Mouse (Mus musculus) heart, embryonic 15.5 days (tissue): Measurements from ENCODE around the gene Zbtb8os. TPM values are rescaled to one million over a fixed set of nuclear protein-coding genes. Genes with fewer than 3 reads are reported as not detected.

Experiments used
- ATAC-seq: fragments of 200-750 bp; cut with Nextera tagmentation; replicated peaks from 2 replicates; pipeline ENCODE4 v1.8.0; 2017; ENCODE audit warnings: low read depth, moderate TSS enrichment; ENCODE audit not compliant: insufficient number of reproducible peaks, insufficient read depth, low FRiP score
- H3K27ac ChIP-seq: fragments of 300-500 bp; sonication (generic); 2 replicates; pipeline ENCODE4 v1.5.1; 2015; ENCODE audit warnings: mild to moderate bottlenecking, inconsistent platforms
- H3K27me3 ChIP-seq: fragments of 300-500 bp; sonication (generic); 2 replicates; pipeline ENCODE4 v1.6.1; 2015; ENCODE audit warnings: inconsistent platforms
- H3K36me3 ChIP-seq: fragments of 300-500 bp; sonication (generic); 2 replicates; pipeline ENCODE4 v1.6.1; 2015; ENCODE audit warnings: mild to moderate bottlenecking, inconsistent platforms
- H3K4me1 ChIP-seq: fragments of 300-500 bp; sonication (generic); replicated peaks from 2 replicates; pipeline ENCODE4 v1.6.1; 2015; ENCODE audit warnings: inconsistent platforms
- H3K4me2 ChIP-seq: fragments of 300-500 bp; sonication (generic); 2 replicates; pipeline ENCODE4 v1.6.1; 2015; ENCODE audit warnings: inconsistent platforms, mild to moderate bottlenecking, moderate library complexity
- H3K4me3 ChIP-seq: fragments of 300-500 bp; sonication (generic); 2 replicates; pipeline ENCODE4 v1.5.1; 2015; ENCODE audit warnings: mild to moderate bottlenecking, inconsistent platforms
- H3K9ac ChIP-seq: fragments of 300-500 bp; sonication (generic); 2 replicates; pipeline ENCODE4 v1.6.1; 2015; ENCODE audit warnings: mild to moderate bottlenecking, inconsistent platforms
- H3K9me3 ChIP-seq: fragments of 300-500 bp; sonication (generic); replicated peaks from 2 replicates; pipeline ENCODE4 v1.6.1; 2016; ENCODE audit warnings: inconsistent platforms
- WGBS: fragments of 180-500 bp; shearing (Covaris S2); methylation state at CpG from one replicate; pipeline ENCODE4 v1.1.7; 2015; ENCODE audit warnings: mixed read lengths; 5-methylcytosine and 5-hydroxymethylcytosine counted together
- polyA plus RNA-seq: library from polyadenylated mRNA; unstranded; fragments of >200 nt; fragmentation: Nextera tagmentation; extraction: Ambion mirVana; gene quantifications from 2 replicates; pipeline ENCODE4 v1.2.1, GENCODE M21; 2015

Gene Zbtb8os
- polyA plus RNA-seq, 1 experiment from 2014 or later = 43.1 TPM

DNA sequence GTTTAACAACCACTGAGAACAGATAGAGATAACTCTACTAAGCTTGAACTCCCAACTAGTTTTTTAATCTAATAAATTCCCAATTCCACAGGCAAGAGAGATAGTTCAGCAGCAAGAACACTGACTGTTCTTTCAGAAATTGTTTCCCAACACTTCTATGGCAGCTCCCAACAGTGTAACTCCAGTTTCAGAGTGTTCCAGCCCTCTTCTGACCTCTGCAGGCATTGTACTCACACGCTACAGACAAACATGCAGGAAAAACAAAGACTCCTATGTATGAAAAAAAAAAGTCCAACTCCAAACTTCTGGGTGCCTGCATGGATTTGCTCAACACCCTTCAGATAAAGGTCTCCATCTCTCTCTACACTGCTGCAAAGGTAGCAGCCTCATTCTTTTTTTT, 2.6 kb upstream of the Zbtb8os start:
- peaks cover 36% of the 10 kb centered on the region for H3K4me1 ChIP-seq
- no peaks in the 10 kb centered on the region for H3K9me3 ChIP-seq
- H3K27ac ChIP-seq = no peak overlapping the region
- peak overlapping the region; percentile 68 for H3K4me2 ChIP-seq
- H3K9ac ChIP-seq = 0 out of 2 replicates have a peak overlapping the region, but pooled peaks have one; percentile 9
- peaks cover 27% of the 10 kb centered on the region for H3K36me3 ChIP-seq
- ATAC-seq = no peak
- WGBS = 26% methylated on average over 1 of the region's 1 CpGs
- H3K27me3 ChIP-seq = no peaks in the 10 kb centered on the region
- peak overlapping the region; percentile 89 for H3K4me3 ChIP-seq

DNA sequence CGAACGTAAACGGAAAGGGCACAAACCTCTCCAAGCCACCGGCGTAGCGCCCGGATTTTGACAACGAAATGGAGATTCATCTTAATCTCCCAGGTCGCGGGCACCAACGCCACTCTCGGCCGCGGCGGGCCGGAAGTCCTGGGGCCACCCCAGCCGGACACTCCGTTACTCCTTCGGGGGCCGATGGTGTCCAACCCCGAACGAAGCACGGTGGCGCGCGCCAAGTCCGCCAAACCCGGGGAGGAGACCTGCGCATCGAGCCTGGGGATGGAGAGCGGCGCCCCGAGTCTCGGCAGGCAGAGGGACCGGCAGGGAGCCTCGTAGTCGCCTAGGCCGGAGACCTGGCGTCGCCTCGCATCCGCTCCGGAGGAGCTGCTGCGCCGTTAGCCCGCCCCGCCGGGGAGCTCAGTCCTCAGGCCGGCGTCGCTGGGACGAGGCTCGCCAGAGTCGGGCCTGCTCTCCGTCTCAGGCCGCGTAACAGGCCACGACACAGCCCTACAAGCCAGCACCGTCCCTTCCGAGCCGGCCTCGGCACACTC, 749 bp upstream of the Zbtb8os start:
- Histone ChIP-seq H3K4me3 (peak overlapping the region; percentile 89), H3K9me3 (no peaks in the 10 kb centered on the region), H3K9ac (peak overlapping the region; percentile 95), H3K4me1 (peaks cover 36% of the 10 kb centered on the region), H3K36me3 (peaks cover 12% of the 10 kb centered on the region; the same call in 1 of the 2 replicates), H3K27ac (peak overlapping the region; percentile 100), H3K4me2 (peak overlapping the region; percentile 68), H3K27me3 (no peaks in the 10 kb centered on the region)
- under 1% methylated on average over 61 of the region's 62 CpGs for WGBS
- peak; percentile 47; the same call in 1 of the 2 replicates for ATAC-seq

DNA sequence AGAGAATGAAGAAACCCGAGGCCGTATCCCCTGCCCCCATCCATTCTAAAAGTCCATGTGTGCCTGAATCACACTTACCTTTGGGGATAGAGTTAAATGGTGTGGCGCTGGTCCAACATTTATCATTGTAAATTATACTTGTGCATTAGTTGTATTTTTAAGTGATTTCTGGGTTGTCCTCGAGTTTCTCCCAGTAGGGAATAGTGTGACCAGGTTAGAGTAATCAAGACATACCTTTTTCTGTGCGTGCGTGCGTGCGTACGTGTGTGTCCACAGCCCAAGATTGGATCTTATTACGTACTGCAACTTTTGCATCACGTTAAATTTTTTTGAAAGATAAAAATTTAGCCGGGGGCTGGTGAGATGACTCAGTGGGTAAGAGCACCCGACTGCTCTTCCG, 796 bp downstream of the Zbtb8os start:
- no peak for ATAC-seq

DNA sequence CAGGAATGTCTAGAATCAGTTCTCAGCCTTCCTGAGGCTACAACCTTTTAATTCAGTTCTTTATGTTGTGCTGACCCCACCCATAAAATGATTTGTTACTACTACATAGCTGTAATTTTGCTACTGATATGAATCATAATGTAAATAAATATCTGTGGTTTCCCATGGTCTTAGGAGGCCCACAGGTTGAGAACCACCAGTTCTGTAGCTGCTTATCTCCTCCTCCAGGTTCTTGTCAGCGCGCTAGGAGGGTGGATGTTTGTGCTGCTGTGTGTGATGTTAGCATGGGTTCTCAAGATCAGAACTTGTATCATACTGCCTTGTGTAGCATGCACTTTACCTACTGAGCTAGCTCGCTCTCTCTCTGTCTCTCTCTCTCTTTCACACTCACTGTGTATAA, 4.2 kb downstream of the Zbtb8os start:
- Histone ChIP-seq H3K9me3 (no peaks in the 10 kb centered on the region), H3K27me3 (no peaks in the 10 kb centered on the region), H3K4me2 (no peak overlapping the region), H3K36me3 (peaks cover 26% of the 10 kb centered on the region), H3K9ac (no peak overlapping the region), H3K27ac (no peak overlapping the region), H3K4me1 (peaks cover 15% of the 10 kb centered on the region; the same call in 1 of the 2 replicates), H3K4me3 (no peak overlapping the region)
- WGBS = 87% methylated on average over 3 of the region's 3 CpGs
- ATAC-seq = no peak

More for the DNA sequence above, 796 bp downstream of the Zbtb8os start:
- Histone ChIP-seq H3K4me3 (peak overlapping the region; percentile 89), H3K27ac (peak overlapping the region; percentile 100), H3K36me3 (peaks cover 11% of the 10 kb centered on the region; the same call in 1 of the 2 replicates), H3K4me2 (peak overlapping the region; percentile 84), H3K4me1 (peaks cover 36% of the 10 kb centered on the region), H3K9ac (peak overlapping the region; percentile 74), H3K27me3 (no peaks in the 10 kb centered on the region), H3K9me3 (no peaks in the 10 kb centered on the region)
- 44% methylated on average over 14 of the region's 14 CpGs for WGBS

DNA sequence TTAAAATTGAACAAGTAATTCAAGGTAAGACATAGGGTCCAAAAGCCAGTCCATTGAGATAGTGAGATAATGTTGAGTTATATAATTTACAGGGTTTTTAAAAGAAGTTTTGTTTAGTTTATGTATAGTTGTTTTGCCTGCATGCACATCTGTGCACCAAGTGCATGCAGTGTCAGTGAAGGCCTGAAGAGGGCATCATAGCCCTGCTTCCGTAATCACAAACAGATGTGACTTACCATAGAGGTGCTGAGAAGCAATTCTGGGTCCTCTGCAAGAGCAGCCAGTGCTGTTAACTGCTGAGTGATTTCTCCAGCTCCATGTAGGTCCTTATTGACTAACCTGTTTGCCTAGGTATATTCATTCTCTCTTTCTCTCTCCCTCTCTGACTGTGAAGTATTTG, 6.4 kb downstream of the Zbtb8os start:
- WGBS = 86% methylated on average over 1 of the region's 1 CpGs
- no peak overlapping the region for H3K4me2 ChIP-seq
- H3K9me3 ChIP-seq = no peaks in the 10 kb centered on the region
- H3K4me3 ChIP-seq = no peak overlapping the region
- H3K36me3 ChIP-seq = peaks cover 28% of the 10 kb centered on the region
- H3K4me1 ChIP-seq = peaks cover 12% of the 10 kb centered on the region; the same call in 1 of the 2 replicates
- no peak overlapping the region for H3K9ac ChIP-seq
- no peak overlapping the region for H3K27ac ChIP-seq
- no peaks in the 10 kb centered on the region for H3K27me3 ChIP-seq
- no peak for ATAC-seq

DNA sequence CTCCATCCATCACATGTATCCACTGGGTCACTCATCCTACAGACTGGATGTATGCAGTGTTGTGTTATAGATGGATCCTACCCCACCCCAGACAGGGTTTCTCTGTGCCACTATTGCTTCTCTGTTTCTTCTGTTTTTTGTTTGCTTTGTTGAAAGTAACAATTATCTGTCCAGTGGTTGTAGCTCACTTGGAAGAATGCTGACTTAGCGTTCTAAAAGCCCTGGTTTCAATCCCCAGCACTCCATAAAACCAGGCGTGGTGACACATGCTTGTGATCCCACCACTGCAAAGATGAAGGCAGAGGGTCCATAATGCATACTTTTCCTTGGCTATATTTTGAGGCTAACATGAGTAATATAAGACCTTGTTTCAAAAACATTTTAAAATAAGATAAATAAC, 7.2 kb downstream of the Zbtb8os start:
- Histone ChIP-seq H3K9me3 (no peaks in the 10 kb centered on the region), H3K4me3 (no peak overlapping the region), H3K4me2 (no peak overlapping the region), H3K36me3 (peaks cover 28% of the 10 kb centered on the region), H3K4me1 (0 out of 2 replicates have a peak, but pooled peaks cover 4% of the 10 kb centered on the region), H3K27me3 (no peaks in the 10 kb centered on the region), H3K9ac (no peak overlapping the region), H3K27ac (no peak overlapping the region)
- ATAC-seq = no peak
- 76% methylated on average over 2 of the region's 2 CpGs for WGBS

DNA sequence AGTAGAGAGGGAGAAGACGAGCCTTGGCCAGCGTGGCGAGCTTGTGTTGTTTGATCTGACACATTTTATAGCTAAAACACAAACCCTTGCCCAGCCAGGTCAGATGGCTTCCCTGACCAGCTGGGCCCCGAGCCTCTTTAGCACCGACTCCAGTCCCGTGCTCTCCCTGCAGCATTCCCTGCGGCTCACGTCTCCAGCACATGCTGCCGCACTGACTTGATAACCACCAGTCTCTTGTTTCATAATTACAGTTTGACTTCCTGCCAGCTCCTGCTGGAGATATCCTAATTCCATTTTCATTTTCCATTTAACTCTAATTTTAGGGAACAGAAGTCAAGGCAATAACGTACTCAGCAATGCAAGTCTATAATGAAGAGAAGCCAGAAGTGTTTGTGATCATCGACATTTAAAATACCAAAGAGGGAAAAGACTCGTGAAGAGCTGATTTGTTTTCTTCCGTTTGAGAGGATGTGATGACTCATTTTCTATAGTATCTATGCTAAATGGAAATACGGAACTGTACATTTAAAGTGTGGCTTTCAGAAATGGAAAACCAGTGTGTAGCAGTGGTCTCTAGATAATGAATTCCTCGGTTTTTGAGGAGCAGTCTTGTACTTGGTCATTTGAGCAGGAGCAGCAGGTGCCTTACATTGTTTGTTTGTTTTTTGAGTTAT, 11.1 kb downstream of the Zbtb8os start:
- Histone ChIP-seq H3K9me3 (no peaks in the 10 kb centered on the region), H3K4me3 (no peak overlapping the region), H3K27me3 (no peaks in the 10 kb centered on the region), H3K36me3 (peaks cover 27% of the 10 kb centered on the region), H3K27ac (peak overlapping the region; percentile 68), H3K9ac (no peak overlapping the region), H3K4me1 (0 out of 2 replicates have a peak, but pooled peaks cover 3% of the 10 kb centered on the region), H3K4me2 (no peak overlapping the region)
- ATAC-seq = no peak; the same call in 1 of the 2 replicates
- WGBS = 50% methylated on average over 15 of the region's 15 CpGs

DNA sequence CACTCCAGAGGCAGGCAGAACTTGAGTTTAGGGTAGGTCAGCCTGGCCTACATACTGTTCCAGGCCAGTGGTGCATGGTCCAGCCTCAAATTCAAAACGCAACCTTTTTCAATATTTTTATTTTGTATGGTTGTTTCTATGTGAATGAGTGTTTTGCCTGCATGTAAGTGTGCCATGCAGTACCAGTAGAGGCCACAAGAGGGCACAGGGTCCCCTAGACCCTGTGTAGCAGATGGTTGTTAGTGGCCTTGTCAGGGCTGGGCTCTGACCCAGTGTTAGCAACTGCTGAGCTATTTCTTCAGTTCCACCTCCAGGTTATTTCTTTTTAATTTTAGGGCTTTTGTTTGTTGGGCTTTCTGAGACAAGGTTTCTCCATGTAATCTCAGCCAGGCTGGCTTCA, 15.1 kb downstream of the Zbtb8os start:
- Histone ChIP-seq H3K27ac (no peak overlapping the region), H3K9me3 (no peaks in the 10 kb centered on the region), H3K4me1 (0 out of 2 replicates have a peak, but pooled peaks cover 3% of the 10 kb centered on the region), H3K4me2 (no peak overlapping the region), H3K27me3 (no peaks in the 10 kb centered on the region), H3K4me3 (no peak overlapping the region), H3K9ac (no peak overlapping the region), H3K36me3 (peaks cover 16% of the 10 kb centered on the region; the same call in 1 of the 2 replicates)
- peak; percentile 54; the same call in 1 of the 2 replicates for ATAC-seq
- 3% methylated on average over 1 of the region's 1 CpGs for WGBS

DNA sequence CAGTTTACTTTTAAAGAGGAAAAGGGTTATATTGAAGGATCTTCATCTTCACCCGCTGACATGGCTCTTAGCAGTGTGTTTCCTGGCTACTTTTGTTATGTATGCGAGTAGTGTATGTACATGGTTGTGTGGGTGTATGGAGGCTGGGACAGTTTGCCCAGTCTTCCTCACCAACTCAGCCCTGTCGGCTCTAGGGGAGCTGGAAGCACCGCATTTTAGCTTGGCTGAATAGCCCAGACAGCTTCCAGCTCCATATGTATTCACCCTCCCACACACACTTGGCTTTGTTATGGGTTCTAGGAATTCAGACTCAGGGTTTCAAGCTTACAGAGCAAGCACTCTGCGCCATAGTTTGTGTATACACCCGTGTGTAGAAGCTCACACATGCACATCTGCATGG, 15.6 kb downstream of the Zbtb8os start:
- no peak overlapping the region for H3K9ac ChIP-seq
- H3K4me1 ChIP-seq = 0 out of 2 replicates have a peak, but pooled peaks cover 3% of the 10 kb centered on the region
- H3K4me3 ChIP-seq = no peak overlapping the region
- H3K36me3 ChIP-seq = peaks cover 16% of the 10 kb centered on the region; the same call in 1 of the 2 replicates
- H3K27ac ChIP-seq = no peak overlapping the region
- 66% methylated on average over 6 of the region's 6 CpGs for WGBS
- H3K27me3 ChIP-seq = no peaks in the 10 kb centered on the region
- no peak for ATAC-seq
- no peak overlapping the region for H3K4me2 ChIP-seq
- no peaks in the 10 kb centered on the region for H3K9me3 ChIP-seq

DNA sequence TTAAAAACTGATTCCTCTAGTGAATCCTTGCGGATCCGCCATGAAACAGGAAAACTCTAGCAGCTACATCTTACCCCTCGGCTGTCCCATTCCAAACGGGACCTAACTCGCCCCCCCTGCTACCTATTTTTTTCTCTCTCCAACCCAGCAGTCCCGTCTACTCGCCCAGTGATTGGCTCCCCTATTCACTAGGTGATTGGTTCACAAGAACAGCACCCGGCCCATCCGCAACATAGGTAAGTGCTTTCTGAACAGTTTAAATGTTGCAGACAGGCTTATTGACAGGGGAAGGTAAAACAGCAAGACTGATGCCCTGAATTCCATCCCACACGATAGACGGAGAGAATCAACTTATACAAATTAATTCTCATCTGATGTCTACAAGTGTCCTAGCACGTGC, 17.7 kb downstream of the Zbtb8os start:
- H3K4me1 ChIP-seq = no peaks in the 10 kb centered on the region
- no peak for ATAC-seq

DNA sequence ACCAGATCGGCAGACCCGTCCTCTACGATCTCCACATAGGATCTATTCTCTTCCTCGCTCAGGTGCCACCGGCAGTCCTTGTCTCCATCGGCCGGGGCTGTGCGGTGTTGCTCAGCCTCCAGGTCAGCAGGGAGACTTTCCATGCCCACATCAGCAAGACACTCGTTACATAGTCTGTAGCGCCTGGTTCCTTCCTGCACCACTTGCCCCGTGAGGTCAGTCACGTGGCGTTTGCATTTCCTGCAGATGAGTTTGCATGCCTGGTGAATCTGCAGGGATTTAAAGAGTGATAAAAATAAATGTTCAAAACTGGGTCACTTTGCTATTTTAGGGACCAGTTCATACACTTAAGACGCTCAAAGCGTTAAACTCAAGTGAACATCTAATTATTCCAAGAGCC, 18.7 kb downstream of the Zbtb8os start:
- no peaks in the 10 kb centered on the region for H3K27me3 ChIP-seq
- H3K4me3 ChIP-seq = no peak overlapping the region
- no peak overlapping the region for H3K9ac ChIP-seq
- peaks cover 23% of the 10 kb centered on the region; the same call in 1 of the 2 replicates for H3K36me3 ChIP-seq
- no peaks in the 10 kb centered on the region for H3K9me3 ChIP-seq
- H3K27ac ChIP-seq = no peak overlapping the region
- 70% methylated on average over 15 of the region's 15 CpGs for WGBS
- H3K4me1 ChIP-seq = no peaks in the 10 kb centered on the region
- ATAC-seq = no peak
- no peak overlapping the region for H3K4me2 ChIP-seq

More for the DNA sequence above, 17.7 kb downstream of the Zbtb8os start:
- no peak overlapping the region for H3K27ac ChIP-seq
- no peak overlapping the region for H3K9ac ChIP-seq
- no peaks in the 10 kb centered on the region for H3K27me3 ChIP-seq
- no peaks in the 10 kb centered on the region for H3K9me3 ChIP-seq
- 86% methylated on average over 12 of the region's 12 CpGs for WGBS
- no peak overlapping the region for H3K4me2 ChIP-seq
- H3K4me3 ChIP-seq = no peak overlapping the region
- H3K36me3 ChIP-seq = peaks cover 20% of the 10 kb centered on the region; the same call in 1 of the 2 replicates
